Mouse (Mus musculus): Measurements from ENCODE around the gene Relch. TPM values are rescaled to one million over a fixed set of nuclear protein-coding genes. Genes with fewer than 3 reads are reported as not detected.

Relch gene
- total RNA-seq, 2 experiments from 2014 or later = 10.1 to 12.8 TPM

DNA sequence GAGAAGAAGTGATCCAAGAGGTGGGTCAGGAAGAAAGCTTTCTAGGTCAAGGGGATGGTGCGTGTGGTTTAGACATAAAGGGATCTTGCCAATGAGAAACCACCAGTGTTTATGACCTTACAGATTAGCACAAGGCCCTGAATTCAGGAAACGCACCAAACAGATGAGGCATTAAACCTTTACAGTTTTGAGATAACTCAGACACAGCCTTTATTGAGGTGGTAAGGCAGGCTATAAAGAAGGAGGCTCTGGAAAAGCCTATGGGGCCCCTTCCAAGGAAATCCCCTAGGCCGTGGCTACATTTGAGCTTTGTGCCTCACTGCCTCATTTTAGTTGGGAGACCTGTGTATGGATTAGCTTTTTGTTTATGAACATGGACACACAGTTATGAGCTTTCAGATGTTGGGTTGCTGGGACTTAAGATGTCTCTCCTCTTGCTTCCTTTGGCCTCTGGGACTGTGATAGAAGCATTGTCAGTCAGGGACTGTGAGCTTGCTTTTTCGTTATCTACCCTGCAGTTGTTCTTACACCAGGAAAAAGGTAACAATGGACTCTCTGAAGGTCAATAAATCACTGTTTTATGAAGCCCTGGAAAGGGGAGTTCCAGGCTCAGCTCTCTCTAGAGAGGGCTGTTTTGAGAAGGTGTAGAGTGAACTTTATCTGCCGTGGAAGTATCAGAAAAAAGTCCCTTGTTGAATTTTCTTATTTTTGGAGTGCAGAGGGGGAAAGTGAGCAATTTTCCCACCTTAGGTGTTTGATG is 120.8 kb downstream of the Relch start:
- intact Hi-C loops (cut with DNase I; ENCODE audit: low total_unique reads) = no loop called here
- no peak for DNase-seq

DNA sequence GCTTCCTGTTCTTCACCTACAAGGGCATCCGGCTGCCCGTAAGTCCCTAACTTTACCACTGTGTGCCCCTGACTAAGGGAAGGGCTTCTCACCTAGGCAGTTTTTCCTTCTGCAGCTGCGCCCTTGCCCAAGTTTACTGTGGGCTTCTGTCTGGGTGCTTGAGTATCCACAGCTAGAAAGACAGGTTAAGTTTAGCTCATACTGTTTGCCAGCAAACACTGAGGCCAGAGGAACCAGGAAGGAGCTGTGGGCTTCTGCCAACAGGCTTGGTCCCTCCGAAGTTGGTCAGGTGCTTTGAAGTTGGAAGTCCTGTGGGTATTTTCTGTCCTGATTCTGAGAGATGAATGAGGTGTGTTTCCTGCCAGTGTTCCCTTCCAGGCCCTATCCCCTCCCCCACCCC is 121.5 kb downstream of the Relch start:
- intact Hi-C loops (cut with DNase I; ENCODE audit: low total_unique reads) = no loop called here
- no peak for DNase-seq

DNA sequence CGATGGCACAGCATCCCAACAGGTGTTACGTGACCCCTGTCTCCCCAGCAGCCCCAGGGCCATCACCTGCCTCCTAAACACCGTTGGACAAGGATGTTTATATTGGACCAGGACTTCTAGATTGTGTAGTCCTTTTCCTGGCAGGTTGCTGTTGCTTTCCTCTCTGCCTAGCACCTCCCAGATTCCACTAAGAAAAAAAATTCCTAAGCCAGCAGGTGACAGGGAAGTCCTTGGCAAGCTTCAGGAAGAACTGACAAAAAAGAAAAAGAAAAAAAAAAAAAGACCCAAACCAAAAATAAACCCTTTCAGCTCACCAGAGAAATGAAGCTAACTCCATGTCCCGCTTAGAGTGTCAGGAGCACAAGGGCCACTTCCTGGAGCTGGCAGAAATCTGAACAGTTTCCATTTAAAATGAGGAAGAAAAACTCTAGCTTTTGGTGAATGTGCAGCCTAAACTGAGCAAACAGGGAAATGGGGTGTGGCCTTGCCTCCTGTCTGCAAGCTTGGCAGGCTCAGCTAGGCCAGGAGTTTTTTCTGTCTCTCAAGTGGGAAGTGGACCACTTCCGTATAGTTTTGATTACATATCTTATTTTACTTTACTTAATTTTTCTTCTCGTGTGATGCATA is 123.2 kb downstream of the Relch start:
- no peak for DNase-seq
- intact Hi-C loops (cut with DNase I; ENCODE audit: low total_unique reads) = no loop called here

- no peak for DNase-seq
- intact Hi-C loops (cut with DNase I; ENCODE audit: low total_unique reads) = no loop called here
Observed at GRCm38 (mm10) chr1:105790103-105790502, 126.4 kb downstream of the Relch start.

DNA sequence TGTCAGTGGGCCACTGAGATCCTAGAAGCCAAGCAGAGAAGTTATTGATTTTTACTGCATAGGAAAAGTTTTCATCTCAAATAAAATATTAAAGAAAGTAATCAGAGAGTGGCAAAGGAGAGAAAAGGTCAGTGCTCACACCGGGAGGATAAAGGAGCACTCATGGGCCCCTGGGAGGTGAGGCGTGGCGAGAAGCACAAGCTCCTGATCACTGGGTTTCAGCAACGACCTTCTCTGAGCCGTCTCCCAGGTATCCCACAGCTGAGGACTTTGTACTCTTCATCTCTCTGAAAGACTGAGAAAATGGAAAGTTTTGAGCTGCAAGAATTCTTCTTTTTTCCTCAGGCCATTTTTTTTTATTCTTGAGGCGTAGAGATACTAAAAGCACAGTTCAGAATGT is 131.0 kb downstream of the Relch start:
- no peak for DNase-seq
- intact Hi-C loops (cut with DNase I; ENCODE audit: low total_unique reads) = no loop called here

GRCm38 (mm10) chr1:105795705-105796104 is 132.0 kb downstream of the Relch start:
- no peak for DNase-seq
- intact Hi-C loops (cut with DNase I; ENCODE audit: low total_unique reads) = no loop called here

GRCm38 (mm10) chr1:105800570-105800969 is 136.9 kb downstream of the Relch start:
- no peak for DNase-seq
- intact Hi-C loops (cut with DNase I; ENCODE audit: low total_unique reads) = no loop called here

GRCm38 (mm10) chr1:105801252-105801651 is 137.6 kb downstream of the Relch start:
- no peak for DNase-seq
- intact Hi-C loops (cut with DNase I; ENCODE audit: low total_unique reads) = no loop called here

GRCm38 (mm10) chr1:105802941-105803340 is 139.3 kb downstream of the Relch start:
- intact Hi-C loops (cut with DNase I; ENCODE audit: low total_unique reads) = no loop called here
- no peak for DNase-seq

- no peak for DNase-seq
- intact Hi-C loops (cut with DNase I; ENCODE audit: low total_unique reads) = no loop called here
Observed at GRCm38 (mm10) chr1:105804285-105804684, 140.6 kb downstream of the Relch start.

Other genes starting within 250 kb of the Relch start
- 1 to 10 TPM; 6.3 to 9.8 TPM for gene Pign, start 184 bp upstream of the Relch start, total RNA-seq (2021)
- gene Tnfrsf11a, start 116.9 kb downstream of the Relch start, total RNA-seq (2021) = 1 to 10 TPM; 1.2 to 1.4 TPM

Data from gastrocnemius, postnatal 14 days (tissue).